Mouse (Mus musculus) heart, embryonic 16.5 days (tissue): ENCODE data around the gene Gde1. TPM values are rescaled to one million over a fixed set of nuclear protein-coding genes. Genes with fewer than 3 reads are reported as not detected.

Source experiments
- ATAC-seq: fragments of 200-750 bp; cut with Nextera tagmentation; replicated peaks from 2 replicates; pipeline ENCODE4 v1.8.0; 2017; ENCODE audit warnings: moderate number of reproducible peaks; ENCODE audit not compliant: insufficient read depth, low FRiP score; ENCODE audit errors: extremely low read depth
- H3K27ac ChIP-seq: fragments of 300-500 bp; sonication (generic); 2 replicates; pipeline ENCODE4 v1.5.1; 2014; ENCODE audit warnings: mild to moderate bottlenecking, low read length, control low read depth, moderate library complexity
- H3K27me3 ChIP-seq: fragments of 300-500 bp; sonication (generic); 2 replicates; pipeline ENCODE4 v1.6.1; 2014; ENCODE audit warnings: low read length, mixed read lengths; ENCODE audit not compliant: control insufficient read depth, insufficient read depth
- H3K36me3 ChIP-seq: fragments of 300-500 bp; sonication (generic); 2 replicates; pipeline ENCODE4 v1.6.1; 2014; ENCODE audit not compliant: control insufficient read depth, insufficient read depth
- H3K4me1 ChIP-seq: fragments of 300-500 bp; sonication (generic); 2 replicates; pipeline ENCODE4 v1.6.1; 2014; ENCODE audit warnings: low read length, mixed read lengths; ENCODE audit not compliant: control insufficient read depth, insufficient read depth
- H3K4me2 ChIP-seq: fragments of 300-500 bp; sonication (generic); 2 replicates; pipeline ENCODE4 v1.6.1; 2014; ENCODE audit warnings: low read depth, mild to moderate bottlenecking, control low read depth, low read length
- H3K4me3 ChIP-seq: fragments of 300-500 bp; sonication (generic); 2 replicates; pipeline ENCODE4 v1.5.1; 2014; ENCODE audit warnings: mild to moderate bottlenecking, control low read depth, low read length
- H3K9ac ChIP-seq: fragments of 300-500 bp; sonication (generic); 2 replicates; pipeline ENCODE4 v1.6.1; 2014; ENCODE audit warnings: low read length, control low read depth
- H3K9me3 ChIP-seq: fragments of 300-500 bp; sonication (generic); replicated peaks from 2 replicates; pipeline ENCODE4 v1.6.1; 2016; ENCODE audit warnings: low read length; ENCODE audit not compliant: control insufficient read depth
- WGBS: fragments of 180-500 bp; shearing (Covaris S2); extraction: QIAGEN DNeasy Blood & Tissue Kit; methylation state at CpG from one replicate; pipeline ENCODE4 v1.1.7; 2014; 5-methylcytosine and 5-hydroxymethylcytosine counted together
- polyA plus RNA-seq: library from polyadenylated mRNA; unstranded; fragments of >200 nt; fragmentation: Nextera tagmentation; extraction: Ambion mirVana; gene quantifications from 2 replicates; pipeline ENCODE4 v1.2.1, GENCODE M21; 2015

The Gde1 gene
- polyA plus RNA-seq, 1 experiment from 2014 or later = 86.3 TPM

- H3K9ac ChIP-seq = no peak overlapping the region
- H3K9me3 ChIP-seq = no peaks in the 10 kb centered on the region
- no peak overlapping the region for H3K4me3 ChIP-seq
- no peak overlapping the region for H3K27ac ChIP-seq
- no peak for ATAC-seq
- H3K36me3 ChIP-seq = no peaks in the 10 kb centered on the region
- peaks cover 9% of the 10 kb centered on the region for H3K27me3 ChIP-seq
- H3K4me1 ChIP-seq = no peaks in the 10 kb centered on the region
- 60% methylated on average over 1 of the region's 1 CpGs for WGBS
- no peak overlapping the region for H3K4me2 ChIP-seq
Measured at GRCm38 (mm10) chr7:118650891-118651290, 54.7 kb downstream of the Gde1 start.

- Histone ChIP-seq H3K4me3 (no peak overlapping the region), H3K27ac (no peak overlapping the region), H3K9ac (no peak overlapping the region), H3K27me3 (peaks cover 6% of the 10 kb centered on the region), H3K9me3 (no peaks in the 10 kb centered on the region), H3K36me3 (no peaks in the 10 kb centered on the region), H3K4me1 (no peaks in the 10 kb centered on the region), H3K4me2 (no peak overlapping the region)
- no peak for ATAC-seq
- 75% methylated on average over 4 of the region's 4 CpGs for WGBS
Measured at GRCm38 (mm10) chr7:118650119-118650518, 55.5 kb downstream of the Gde1 start.

- no peak overlapping the region for H3K4me2 ChIP-seq
- no peak overlapping the region for H3K4me3 ChIP-seq
- no peak overlapping the region for H3K9ac ChIP-seq
- 74% methylated on average over 7 of the region's 7 CpGs for WGBS
- no peak for ATAC-seq
- H3K4me1 ChIP-seq = no peaks in the 10 kb centered on the region
- H3K27me3 ChIP-seq = peaks cover 5% of the 10 kb centered on the region
- no peaks in the 10 kb centered on the region for H3K36me3 ChIP-seq
- H3K27ac ChIP-seq = no peak overlapping the region
- no peaks in the 10 kb centered on the region for H3K9me3 ChIP-seq
Measured at GRCm38 (mm10) chr7:118649328-118649727, 56.2 kb downstream of the Gde1 start.

- 100% methylated on average over 1 of the region's 1 CpGs for WGBS
- Histone ChIP-seq H3K36me3 (no peaks in the 10 kb centered on the region), H3K4me3 (no peak overlapping the region), H3K27me3 (peaks cover 5% of the 10 kb centered on the region), H3K27ac (no peak overlapping the region), H3K9me3 (peaks cover 4% of the 10 kb centered on the region; the same call in 1 of the 2 replicates), H3K4me2 (no peak overlapping the region), H3K9ac (no peak overlapping the region), H3K4me1 (no peaks in the 10 kb centered on the region)
- ATAC-seq = no peak
Measured at GRCm38 (mm10) chr7:118646237-118646636, 59.3 kb downstream of the Gde1 start.

Other genes starting within 250 kb of the Gde1 start
- 4.1 and 4.9 TPM in 2 replicates for gene Itpripl2, start 213.8 kb downstream of the Gde1 start, polyA plus RNA-seq
- gene Coq7, start 172.4 kb downstream of the Gde1 start, polyA plus RNA-seq = 173 and 177 TPM in 2 replicates
- gene Tmc7, start 121.0 kb downstream of the Gde1 start, polyA plus RNA-seq = 1.3 and 1.9 TPM in 2 replicates
- gene Tmc5, start 108.5 kb downstream of the Gde1 start, polyA plus RNA-seq = 0.44 and 0.97 TPM in 2 replicates
- 7.4 and 8.5 TPM in 2 replicates for gene Ccp110, start 6.8 kb upstream of the Gde1 start, polyA plus RNA-seq
- gene Vps35l, start 34.4 kb upstream of the Gde1 start, polyA plus RNA-seq = 48.8 and 49.4 TPM in 2 replicates
- gene Iqck, start 150.0 kb upstream of the Gde1 start, polyA plus RNA-seq = 1.0 and 1.1 TPM in 2 replicates
- 41.3 and 42.8 TPM in 2 replicates for gene Knop1, start 150.5 kb upstream of the Gde1 start, polyA plus RNA-seq